Mouse (Mus musculus): ENCODE data around the gene 2310061I04Rik. TPM values are rescaled to one million over a fixed set of nuclear protein-coding genes. Genes with fewer than 3 reads are reported as not detected.

2310061I04Rik gene
- polyA plus RNA-seq, 1 experiment from 2014 or later, result 74.2 TPM

- ATAC-seq (ENCODE audit: low read depth), result peak; percentile 93
- H3K4me1 ChIP-seq (ENCODE audit: control insufficient read depth, insufficient read depth, low read length), result peaks cover 9% of the 10 kb centered on the region
- WGBS, result 6% methylated on average over 66 of the region's 66 CpGs
- H3K9me3 ChIP-seq (ENCODE audit: control insufficient read depth, low read length), result no peaks in the 10 kb centered on the region
- peaks cover 35% of the 10 kb centered on the region for H3K36me3 ChIP-seq (ENCODE audit: control insufficient read depth, insufficient read depth, low read length)
- H3K27me3 ChIP-seq (ENCODE audit: control insufficient read depth, insufficient read depth, low read length), result no peaks in the 10 kb centered on the region
- H3K27ac ChIP-seq (ENCODE audit: low read depth, low read length), result peak within 1 kb of the TSS; percentile 67
- peak within 1 kb of the TSS; percentile 94 for H3K4me3 ChIP-seq (ENCODE audit: low read depth, low read length)
- H3K9ac ChIP-seq (replicated peaks; ENCODE audit: low read depth, low read length), result peak within 1 kb of the TSS; percentile 83
- H3K4me2 ChIP-seq (ENCODE audit: low read depth, low read length), result peak within 1 kb of the TSS; percentile 57
Measured at GRCm38 (mm10) chr17:35879245-35880057, 17.8 kb downstream of the 2310061I04Rik start, which contains the start of gene Dhx16. Dhx16 (plus strand) TSS chr17:35879819.

DNA sequence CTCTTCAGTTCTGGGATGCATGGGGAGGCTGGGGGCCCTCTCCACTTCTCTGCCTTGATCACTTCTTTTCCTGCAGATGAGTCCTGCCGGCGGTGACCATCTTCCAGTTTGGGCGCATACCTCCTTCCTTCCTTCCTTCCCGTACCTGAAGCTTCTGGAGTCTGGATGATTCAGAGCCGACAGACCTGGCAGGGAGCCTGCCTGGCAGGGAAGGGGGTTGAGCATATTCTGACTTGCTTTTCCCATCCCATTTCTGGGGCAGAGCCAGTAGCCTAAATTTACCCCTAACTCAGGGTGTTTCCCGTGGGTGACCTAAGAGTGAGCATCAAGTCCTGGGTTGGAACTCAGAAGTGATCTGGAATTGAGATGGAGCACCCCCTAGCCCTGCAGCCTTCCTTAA is 22.5 kb downstream of the 2310061I04Rik start:
- Histone ChIP-seq H3K27ac (ENCODE audit: low read depth, low read length) (no peak overlapping the region), H3K4me2 (ENCODE audit: low read depth, low read length) (no peak overlapping the region), H3K4me3 (ENCODE audit: low read depth, low read length) (no peak overlapping the region), H3K9ac (replicated peaks; ENCODE audit: low read depth, low read length) (no peak overlapping the region), H3K4me1 (ENCODE audit: control insufficient read depth, insufficient read depth, low read length) (peaks cover 27% of the 10 kb centered on the region), H3K9me3 (ENCODE audit: control insufficient read depth, low read length) (no peaks in the 10 kb centered on the region), H3K36me3 (ENCODE audit: control insufficient read depth, insufficient read depth, low read length) (peaks cover 19% of the 10 kb centered on the region), H3K27me3 (ENCODE audit: control insufficient read depth, insufficient read depth, low read length) (no peaks in the 10 kb centered on the region)
- no peak for ATAC-seq (ENCODE audit: low read depth)
- WGBS, result 93% methylated on average over 6 of the region's 6 CpGs

GRCm38 (mm10) chr17:35873774-35874519 is 23.3 kb downstream of the 2310061I04Rik start:
- Histone ChIP-seq H3K4me3 (ENCODE audit: low read depth, low read length) (no peak overlapping the region), H3K4me1 (ENCODE audit: control insufficient read depth, insufficient read depth, low read length) (peaks cover 31% of the 10 kb centered on the region), H3K27ac (ENCODE audit: low read depth, low read length) (0 out of 2 replicates have a peak overlapping the region, but pooled peaks have one; percentile 44), H3K36me3 (ENCODE audit: control insufficient read depth, insufficient read depth, low read length) (peaks cover 19% of the 10 kb centered on the region), H3K9me3 (ENCODE audit: control insufficient read depth, low read length) (no peaks in the 10 kb centered on the region), H3K27me3 (ENCODE audit: control insufficient read depth, insufficient read depth, low read length) (no peaks in the 10 kb centered on the region), H3K9ac (replicated peaks; ENCODE audit: low read depth, low read length) (no peak overlapping the region), H3K4me2 (ENCODE audit: low read depth, low read length) (no peak overlapping the region; the same call in 1 of the 2 replicates)
- peak; percentile 45; the same call in 1 of the 2 replicates for ATAC-seq (ENCODE audit: low read depth)
- 32% methylated on average over 21 of the region's 21 CpGs for WGBS

- Histone ChIP-seq H3K9me3 (ENCODE audit: control insufficient read depth, low read length) (no peaks in the 10 kb centered on the region), H3K4me1 (ENCODE audit: control insufficient read depth, insufficient read depth, low read length) (peaks cover 44% of the 10 kb centered on the region), H3K9ac (replicated peaks; ENCODE audit: low read depth, low read length) (peak overlapping the region; percentile 63; the same call in 1 of the 2 replicates), H3K27me3 (ENCODE audit: control insufficient read depth, insufficient read depth, low read length) (no peaks in the 10 kb centered on the region), H3K27ac (ENCODE audit: low read depth, low read length) (no peak overlapping the region), H3K36me3 (ENCODE audit: control insufficient read depth, insufficient read depth, low read length) (peaks cover 16% of the 10 kb centered on the region), H3K4me2 (ENCODE audit: low read depth, low read length) (peak overlapping the region; percentile 94), H3K4me3 (ENCODE audit: low read depth, low read length) (peak overlapping the region; percentile 78; the same call in 1 of the 2 replicates)
- no peak for ATAC-seq (ENCODE audit: low read depth)
- WGBS, result 85% methylated on average over 8 of the region's 8 CpGs
Measured at GRCm38 (mm10) chr17:35870884-35871696, 26.1 kb downstream of the 2310061I04Rik start.

GRCm38 (mm10) chr17:35870151-35870883 is 26.9 kb downstream of the 2310061I04Rik start:
- peak overlapping the region; percentile 63 for H3K9ac ChIP-seq (replicated peaks; ENCODE audit: low read depth, low read length)
- peak overlapping the region; percentile 78 for H3K4me3 ChIP-seq (ENCODE audit: low read depth, low read length)
- ATAC-seq (ENCODE audit: low read depth), result no peak
- WGBS, result 69% methylated on average over 9 of the region's 9 CpGs
- peak overlapping the region; percentile 64; the same call in 1 of the 2 replicates for H3K27ac ChIP-seq (ENCODE audit: low read depth, low read length)
- no peaks in the 10 kb centered on the region for H3K27me3 ChIP-seq (ENCODE audit: control insufficient read depth, insufficient read depth, low read length)
- H3K9me3 ChIP-seq (ENCODE audit: control insufficient read depth, low read length), result no peaks in the 10 kb centered on the region
- peaks cover 15% of the 10 kb centered on the region for H3K36me3 ChIP-seq (ENCODE audit: control insufficient read depth, insufficient read depth, low read length)
- peak overlapping the region; percentile 94 for H3K4me2 ChIP-seq (ENCODE audit: low read depth, low read length)
- H3K4me1 ChIP-seq (ENCODE audit: control insufficient read depth, insufficient read depth, low read length), result peaks cover 44% of the 10 kb centered on the region

DNA sequence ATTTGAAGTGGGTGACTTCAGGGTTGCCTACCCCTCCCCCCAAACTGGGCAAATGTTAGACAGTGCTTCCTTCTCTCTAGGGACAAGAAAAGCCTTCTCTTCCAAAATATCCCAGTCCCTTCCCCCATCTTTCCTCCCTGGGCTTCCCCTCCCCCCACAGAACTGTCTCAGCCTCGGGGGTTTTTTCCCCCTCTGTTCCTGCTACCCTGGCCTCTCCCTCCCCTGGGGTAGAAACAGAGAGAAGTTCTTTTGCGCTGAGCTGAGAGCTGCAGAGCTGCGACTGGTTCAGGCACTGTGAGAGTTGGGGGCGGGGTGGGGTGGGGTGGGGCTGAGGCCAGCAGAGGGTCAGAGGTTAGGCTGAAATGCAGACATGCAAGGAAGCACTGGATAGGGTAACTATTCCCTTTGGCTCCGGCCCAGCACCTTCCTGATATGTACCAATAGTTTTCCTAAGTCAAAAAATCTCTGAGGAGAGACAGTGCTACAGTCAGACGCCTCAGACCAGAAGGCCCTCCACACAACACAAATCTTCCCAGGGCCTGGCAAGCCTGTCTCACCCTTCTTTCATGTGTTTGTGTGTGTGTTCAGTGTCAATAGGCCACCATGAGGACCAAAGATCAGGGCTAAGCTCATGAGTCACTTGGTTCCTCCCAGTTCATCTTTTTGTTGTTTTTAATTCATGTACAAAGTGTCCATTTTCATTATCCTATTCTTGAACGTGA is 27.7 kb downstream of the 2310061I04Rik start:
- Histone ChIP-seq H3K27me3 (ENCODE audit: control insufficient read depth, insufficient read depth, low read length) (no peaks in the 10 kb centered on the region), H3K4me2 (ENCODE audit: low read depth, low read length) (peak overlapping the region; percentile 94), H3K27ac (ENCODE audit: low read depth, low read length) (peak overlapping the region; percentile 64; the same call in 1 of the 2 replicates), H3K9ac (replicated peaks; ENCODE audit: low read depth, low read length) (peak overlapping the region; percentile 63), H3K4me1 (ENCODE audit: control insufficient read depth, insufficient read depth, low read length) (peaks cover 49% of the 10 kb centered on the region), H3K4me3 (ENCODE audit: low read depth, low read length) (peak overlapping the region; percentile 78), H3K36me3 (ENCODE audit: control insufficient read depth, insufficient read depth, low read length) (peaks cover 8% of the 10 kb centered on the region), H3K9me3 (ENCODE audit: control insufficient read depth, low read length) (no peaks in the 10 kb centered on the region)
- ATAC-seq (ENCODE audit: low read depth), result no peak
- 3% methylated on average over 7 of the region's 7 CpGs for WGBS

- Histone ChIP-seq H3K4me3 (ENCODE audit: low read depth, low read length) (peak overlapping the region; percentile 78), H3K4me1 (ENCODE audit: control insufficient read depth, insufficient read depth, low read length) (peaks cover 49% of the 10 kb centered on the region), H3K36me3 (ENCODE audit: control insufficient read depth, insufficient read depth, low read length) (peaks cover 2% of the 10 kb centered on the region), H3K27me3 (ENCODE audit: control insufficient read depth, insufficient read depth, low read length) (no peaks in the 10 kb centered on the region), H3K27ac (ENCODE audit: low read depth, low read length) (0 out of 2 replicates have a peak overlapping the region, but pooled peaks have one; percentile 1), H3K9me3 (ENCODE audit: control insufficient read depth, low read length) (no peaks in the 10 kb centered on the region), H3K9ac (replicated peaks; ENCODE audit: low read depth, low read length) (peak overlapping the region; percentile 63), H3K4me2 (ENCODE audit: low read depth, low read length) (peak overlapping the region; percentile 94)
- WGBS, result 12% methylated on average over 7 of the region's 7 CpGs
- ATAC-seq (ENCODE audit: low read depth), result no peak
Measured at GRCm38 (mm10) chr17:35868961-35869345, 28.3 kb downstream of the 2310061I04Rik start.

Data from neural tube, embryonic 14.5 days (tissue).